Mouse (Mus musculus) liver, adult 10 weeks (tissue): Measurements from ENCODE around the gene Slc4a11. TPM values are rescaled to one million over a fixed set of nuclear protein-coding genes. Genes with fewer than 3 reads are reported as not detected.

ENCODE experiments used
- polyA plus RNA-seq: library from polyadenylated mRNA; stranded (reverse); fragments of 350-450 nt; fragmentation: Illumina TruSeq; extraction: RNeasy Lipid Tissue Mini Kit (QIAGEN cat#74804); gene quantifications from one replicate; pipeline ENCODE4 v1.2.3, GENCODE M21; 2014; ENCODE audit warnings: low read depth, low replicate concordance

Gene Slc4a11
- polyA plus RNA-seq = not detected

DNA sequence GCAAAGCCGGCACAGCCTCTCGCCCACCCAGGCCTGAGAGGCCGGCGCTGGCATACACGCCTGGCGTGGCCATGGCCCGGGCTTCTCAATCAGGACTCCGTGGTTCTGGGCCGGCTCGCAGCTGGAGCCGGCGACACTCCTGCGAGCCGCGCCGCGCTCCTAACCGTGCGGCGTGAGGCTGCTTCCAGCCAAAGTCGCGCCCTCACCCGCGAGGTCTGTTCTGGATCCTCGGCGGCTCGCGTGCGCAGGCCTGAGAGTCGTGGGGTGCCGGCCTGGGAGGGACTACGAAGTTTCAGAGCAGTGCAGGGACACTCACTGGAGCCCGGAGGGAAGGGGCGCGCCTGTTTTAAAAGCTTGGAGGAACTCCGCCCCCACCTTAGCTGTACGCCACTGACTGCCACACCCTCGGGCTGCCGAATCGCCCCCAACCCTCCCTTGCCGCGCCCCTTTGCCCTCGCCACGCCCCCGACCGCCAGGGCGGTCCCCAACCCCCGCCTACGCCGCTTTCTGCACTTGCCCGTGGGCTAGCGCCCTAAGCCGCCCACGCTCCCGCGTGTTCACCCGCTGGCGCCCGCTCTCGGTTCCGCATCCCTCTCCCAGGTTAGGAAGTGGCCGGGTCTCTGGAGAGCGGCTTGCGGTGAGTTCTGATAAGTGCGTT lies at the start of gene Slc4a11:
Slc4a11 (minus strand) TSS at position 367 of the 658 bp plus-strand sequence.

GRCm38 (mm10) chr2:130667559-130667958 lies 29.8 kb downstream of the Slc4a11 start, which contains the start of gene Itpa:
Itpa (plus strand) TSS chr2:130667610.

GRCm38 (mm10) chr2:130664102-130664701 lies 33.1 kb downstream of the Slc4a11 start, which contains the start of gene Ddrgk1:
Ddrgk1 (minus strand) TSS chr2:130664659.

GRCm38 (mm10) chr2:130642684-130643369 lies 54.5 kb downstream of the Slc4a11 start, which contains the start of gene Lzts3:
Lzts3 (minus strand) TSS chr2:130642803.

Other genes starting within 250 kb of the Slc4a11 start
- gene Ptpra, start 247.2 kb downstream of the Slc4a11 start, polyA plus RNA-seq = 41.6 TPM
- gene Mrps26, start 133.8 kb downstream of the Slc4a11 start, polyA plus RNA-seq = 2.6 TPM
- not detected for gene Oxt, start 121.3 kb downstream of the Slc4a11 start, polyA plus RNA-seq
- gene Avp, start 115.0 kb downstream of the Slc4a11 start, polyA plus RNA-seq = not detected
- 16.1 TPM for gene Fastkd5, start 67.5 kb downstream of the Slc4a11 start, polyA plus RNA-seq
- gene Ubox5, start 67.5 kb downstream of the Slc4a11 start, polyA plus RNA-seq = 2.9 TPM
- gene Lzts3, start 54.7 kb downstream of the Slc4a11 start, polyA plus RNA-seq = 3.4 TPM
- 18.8 TPM for gene Ddrgk1, start 32.9 kb downstream of the Slc4a11 start, polyA plus RNA-seq
- 20.9 TPM for gene Itpa, start 29.9 kb downstream of the Slc4a11 start, polyA plus RNA-seq
- 10.7 TPM for gene 4930402H24Rik, start 208.9 kb upstream of the Slc4a11 start, polyA plus RNA-seq
- 26.8 TPM for gene Atrn, start 209.0 kb upstream of the Slc4a11 start, polyA plus RNA-seq